Mouse (Mus musculus) kidney, embryonic 16.5 days (tissue): Measurements from ENCODE around the gene Sult6b1. TPM values are rescaled to one million over a fixed set of nuclear protein-coding genes. Genes with fewer than 3 reads are reported as not detected.
A peak's percentile ranks its signal among the peaks of the same experiment; 100 is the strongest.

Source experiments
- ATAC-seq: fragments of 200-750 bp; cut with Nextera tagmentation; 2 replicates; pipeline ENCODE4 v1.8.0; 2017; ENCODE audit warnings: moderate TSS enrichment; ENCODE audit not compliant: low FRiP score, low TSS enrichment
- H3K27ac ChIP-seq: fragments of 300-500 bp; sonication (generic); 2 replicates; pipeline ENCODE4 v1.5.1; 2014; ENCODE audit warnings: low read length
- H3K27me3 ChIP-seq: fragments of 300-500 bp; sonication (generic); 2 replicates; pipeline ENCODE4 v1.6.1; 2014; ENCODE audit warnings: low read length, control low read depth, mixed read lengths; ENCODE audit not compliant: insufficient read depth
- H3K36me3 ChIP-seq: fragments of 300-500 bp; sonication (generic); 2 replicates; pipeline ENCODE4 v1.6.1; 2014; ENCODE audit warnings: low read length, control low read depth, mixed read lengths; ENCODE audit not compliant: insufficient read depth
- H3K4me1 ChIP-seq: fragments of 300-500 bp; sonication (generic); 2 replicates; pipeline ENCODE4 v1.6.1; 2014; ENCODE audit warnings: low read length, control low read depth, mixed read lengths; ENCODE audit not compliant: insufficient read depth
- H3K4me2 ChIP-seq: fragments of 300-500 bp; sonication (generic); replicated peaks from 2 replicates; pipeline ENCODE4 v1.6.1; 2014; ENCODE audit warnings: low read depth, low read length
- H3K4me3 ChIP-seq: fragments of 300-500 bp; sonication (generic); 2 replicates; pipeline ENCODE4 v1.5.1; 2014; ENCODE audit warnings: mild to moderate bottlenecking, low read length
- H3K9ac ChIP-seq: fragments of 300-500 bp; sonication (generic); replicated peaks from 2 replicates; pipeline ENCODE4 v1.6.1; 2014; ENCODE audit warnings: low read length
- H3K9me3 ChIP-seq: fragments of 300-500 bp; sonication (generic); 2 replicates; pipeline ENCODE4 v1.6.1; 2016; ENCODE audit warnings: low read length, control low read depth
- whole genome bisulfite sequencing: fragments of 180-500 bp; shearing (Covaris S2); extraction: QIAGEN DNeasy Blood & Tissue Kit; methylation state at CpG from one replicate; pipeline ENCODE4 v1.1.7; 2014; 5-methylcytosine and 5-hydroxymethylcytosine counted together
- polyA plus RNA-seq: library from polyadenylated mRNA; unstranded; fragments of >200 nt; fragmentation: Nextera tagmentation; extraction: Ambion mirVana; gene quantifications from 2 replicates; pipeline ENCODE4 v1.2.1, GENCODE M21; 2015

Sult6b1 gene
- polyA plus RNA-seq, 1 experiment from 2014 or later, result not detected

GRCm38 (mm10) chr17:78836056-78836455 is 70.7 kb downstream of the Sult6b1 start:
- Histone ChIP-seq H3K9ac (peak overlapping the region; percentile 74), H3K4me3 (peak overlapping the region; percentile 92), H3K27me3 (no peaks in the 10 kb centered on the region), H3K4me1 (peaks cover 8% of the 10 kb centered on the region; the same call in 1 of the 2 replicates), H3K4me2 (peak overlapping the region; percentile 88), H3K27ac (peak overlapping the region; percentile 89), H3K36me3 (peaks cover 15% of the 10 kb centered on the region), H3K9me3 (no peaks in the 10 kb centered on the region)
- ATAC-seq, result no peak
- WGBS, result 25% methylated on average over 2 of the region's 2 CpGs

- peak within 1 kb of the TSS; percentile 89 for H3K9ac ChIP-seq
- peak; percentile 99 for ATAC-seq
- peak within 1 kb of the TSS; percentile 88 for H3K4me2 ChIP-seq
- H3K27me3 ChIP-seq, result no peaks in the 10 kb centered on the region
- peak within 1 kb of the TSS; percentile 92 for H3K4me3 ChIP-seq
- peaks cover 8% of the 10 kb centered on the region; the same call in 1 of the 2 replicates for H3K4me1 ChIP-seq
- peaks cover 10% of the 10 kb centered on the region for H3K36me3 ChIP-seq
- under 1% methylated on average over 81 of the region's 81 CpGs for WGBS
- H3K27ac ChIP-seq, result peak within 1 kb of the TSS; percentile 89
- H3K9me3 ChIP-seq, result no peaks in the 10 kb centered on the region
Observed at GRCm38 (mm10) chr17:78834856-78835835, 71.6 kb downstream of the Sult6b1 start, which contains the start of the genes Heatr5b and Gpatch11. Heatr5b (minus strand) TSS chr17:78835364. Gpatch11 (plus strand) TSS chr17:78835567.

Other genes with a start within 250 kb of the Sult6b1 start
- gene Strn, start 169.8 kb downstream of the Sult6b1 start, polyA plus RNA-seq, result 5.2 and 6.1 TPM in 2 replicates
- 13.0 and 14.7 TPM in 2 replicates for gene Heatr5b, start 71.6 kb downstream of the Sult6b1 start, polyA plus RNA-seq
- 40.5 and 41.1 TPM in 2 replicates for gene Gpatch11, start 71.4 kb downstream of the Sult6b1 start, polyA plus RNA-seq
- gene Eif2ak2, start 24.4 kb downstream of the Sult6b1 start, polyA plus RNA-seq, result 8.8 and 9.6 TPM in 2 replicates
- 96.5 and 98.1 TPM in 2 replicates for gene Cebpzos, start 9.5 kb upstream of the Sult6b1 start, polyA plus RNA-seq
- gene Cebpz, start 30.1 kb upstream of the Sult6b1 start, polyA plus RNA-seq, result 46.8 and 56.7 TPM in 2 replicates
- 64.4 and 66.3 TPM in 2 replicates for gene Ndufaf7, start 30.1 kb upstream of the Sult6b1 start, polyA plus RNA-seq
- 41.4 and 43.4 TPM in 2 replicates for gene Prkd3, start 113.8 kb upstream of the Sult6b1 start, polyA plus RNA-seq
- gene Qpct, start 144.9 kb upstream of the Sult6b1 start, polyA plus RNA-seq, result 4.2 and 5.4 TPM in 2 replicates